Mouse (Mus musculus) limb, embryonic 10.5 days (tissue): ENCODE data around the gene Nemp1. TPM values are rescaled to one million over a fixed set of nuclear protein-coding genes. Genes with fewer than 3 reads are reported as not detected.

ENCODE experiments used
- DNase-seq: peaks from one replicate; pipeline ENCODE4 v3.0.0-alpha.2; 2017; ENCODE audit warnings: low spot score
- H3K27ac ChIP-seq: fragments of 300-500 bp; sonication (generic); 2 replicates; pipeline ENCODE4 v1.5.1; 2016; ENCODE audit warnings: mild to moderate bottlenecking
- H3K27me3 ChIP-seq: fragments of 300-500 bp; sonication (generic); 2 replicates; pipeline ENCODE4 v1.6.1; 2016; ENCODE audit warnings: low read depth, mild to moderate bottlenecking; ENCODE audit not compliant: poor library complexity, severe bottlenecking
- H3K36me3 ChIP-seq: fragments of 300-500 bp; sonication (generic); 2 replicates; pipeline ENCODE4 v1.6.1; 2016; ENCODE audit warnings: mild to moderate bottlenecking, moderate library complexity
- H3K4me1 ChIP-seq: fragments of 300-500 bp; sonication (generic); 2 replicates; pipeline ENCODE4 v1.6.1; 2016
- H3K4me3 ChIP-seq: fragments of 300-500 bp; sonication (generic); 2 replicates; pipeline ENCODE4 v1.5.1; 2016; ENCODE audit warnings: mild to moderate bottlenecking, moderate library complexity
- H3K9me3 ChIP-seq: fragments of 300-500 bp; sonication (generic); replicated peaks from 2 replicates; pipeline ENCODE4 v1.6.1; 2016; ENCODE audit warnings: mild to moderate bottlenecking
- WGBS: fragments of 180-500 bp; shearing (Covaris S2); methylation state at CpG from one replicate; pipeline ENCODE4 v1.1.7; 2016; 5-methylcytosine and 5-hydroxymethylcytosine counted together
- polyA plus RNA-seq: library from polyadenylated mRNA; unstranded; fragments of >200 nt; fragmentation: Nextera tagmentation; extraction: Ambion mirVana; gene quantifications from 2 replicates; pipeline ENCODE4 v1.2.1, GENCODE M21; 2016

Gene Nemp1
- polyA plus RNA-seq, 1 experiment from 2014 or later = 12.3 TPM

DNA sequence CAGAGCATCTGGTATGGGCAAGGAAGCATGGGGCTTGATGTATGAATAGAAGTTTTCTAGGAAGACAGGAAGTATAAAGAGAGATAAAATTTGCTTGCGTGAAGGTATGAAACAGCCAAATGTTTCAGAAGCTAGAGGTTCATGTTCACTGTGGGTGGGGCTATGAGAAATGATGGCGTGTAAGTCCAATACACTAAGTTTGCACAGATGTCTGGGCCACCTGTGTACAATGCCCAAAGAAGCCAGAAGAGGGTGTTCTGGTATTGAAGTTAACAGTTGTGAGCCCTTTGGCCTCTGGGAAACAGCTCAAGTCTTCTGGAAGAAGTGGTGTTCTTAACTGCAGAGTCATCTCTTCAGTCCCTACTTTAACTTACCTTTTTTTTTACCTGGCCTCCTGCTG is 3.5 kb downstream of the Nemp1 start:
- peaks cover 6% of the 10 kb centered on the region; the same call in 1 of the 2 replicates for H3K27me3 ChIP-seq
- WGBS = 91% methylated on average over 2 of the region's 2 CpGs
- no peaks in the 10 kb centered on the region for H3K36me3 ChIP-seq
- H3K27ac ChIP-seq = no peak overlapping the region
- no peak overlapping the region for H3K4me3 ChIP-seq
- H3K4me1 ChIP-seq = peaks cover 50% of the 10 kb centered on the region
- no peak for DNase-seq
- H3K9me3 ChIP-seq = no peaks in the 10 kb centered on the region

DNA sequence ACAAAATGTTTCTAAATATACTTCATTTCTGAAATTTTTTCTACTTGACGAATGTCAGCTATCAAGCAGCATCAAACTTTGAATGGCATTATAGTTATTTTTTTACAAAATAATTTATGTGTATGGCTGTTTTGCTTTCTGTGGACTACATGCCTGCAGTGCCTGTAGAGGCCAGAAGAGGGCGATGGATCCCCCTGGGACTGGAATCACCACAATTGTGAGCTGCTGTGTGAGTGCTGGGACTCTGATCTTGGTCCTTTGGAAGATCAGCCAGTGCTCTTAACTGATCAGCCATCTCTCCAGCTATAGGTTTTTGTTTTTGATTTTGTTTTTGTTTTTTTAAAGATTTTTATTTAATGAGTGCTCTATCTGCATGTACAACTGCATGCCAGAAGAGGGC is 4.6 kb downstream of the Nemp1 start:
- H3K9me3 ChIP-seq = no peaks in the 10 kb centered on the region
- no peak overlapping the region for H3K4me3 ChIP-seq
- WGBS = 38% methylated on average over 2 of the region's 2 CpGs
- H3K27ac ChIP-seq = no peak overlapping the region
- H3K4me1 ChIP-seq = peaks cover 40% of the 10 kb centered on the region
- no peaks in the 10 kb centered on the region for H3K27me3 ChIP-seq
- peak; percentile 36 for DNase-seq
- H3K36me3 ChIP-seq = no peaks in the 10 kb centered on the region

DNA sequence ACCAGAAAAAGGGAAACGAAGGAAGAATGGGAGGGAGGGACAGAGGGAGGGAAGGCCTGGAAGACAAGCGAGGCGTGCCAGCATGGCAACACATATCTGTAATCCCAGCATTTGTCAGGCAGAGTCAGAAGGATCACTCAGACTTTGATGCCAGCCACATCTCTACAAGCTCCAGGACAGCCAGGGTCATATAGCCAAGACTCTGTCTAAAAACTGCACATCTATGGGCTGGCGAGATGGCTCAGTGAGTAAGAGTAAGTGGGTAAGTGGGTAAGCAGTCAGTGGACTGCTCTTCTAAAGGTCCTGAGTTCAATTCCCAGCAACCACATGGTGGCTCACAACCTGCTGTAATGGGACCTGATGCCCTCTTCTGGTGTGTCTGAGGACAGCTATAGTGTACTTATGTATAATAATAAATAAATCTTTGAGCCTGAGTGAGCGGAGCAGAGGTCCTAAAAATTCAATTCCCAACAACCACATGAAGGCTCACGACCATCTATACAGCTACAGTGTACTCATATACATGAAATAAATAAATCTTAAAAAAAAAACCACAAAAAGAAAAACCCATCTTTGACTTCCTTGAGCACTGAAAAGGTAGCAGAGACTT is 7.5 kb downstream of the Nemp1 start:
- DNase-seq = no peak
- Histone ChIP-seq H3K27ac (no peak overlapping the region), H3K9me3 (no peaks in the 10 kb centered on the region), H3K36me3 (no peaks in the 10 kb centered on the region), H3K4me1 (peaks cover 21% of the 10 kb centered on the region), H3K27me3 (no peaks in the 10 kb centered on the region), H3K4me3 (no peak overlapping the region)
- 90% methylated on average over 6 of the region's 6 CpGs for WGBS

GRCm38 (mm10) chr10:127674794-127675522 is 8.3 kb downstream of the Nemp1 start:
- peak; percentile 57 for DNase-seq
- no peaks in the 10 kb centered on the region for H3K9me3 ChIP-seq
- 88% methylated on average over 8 of the region's 8 CpGs for WGBS
- no peak overlapping the region for H3K27ac ChIP-seq
- H3K36me3 ChIP-seq = no peaks in the 10 kb centered on the region
- H3K4me1 ChIP-seq = peaks cover 13% of the 10 kb centered on the region; the same call in 1 of the 2 replicates
- H3K27me3 ChIP-seq = no peaks in the 10 kb centered on the region
- H3K4me3 ChIP-seq = no peak overlapping the region

DNA sequence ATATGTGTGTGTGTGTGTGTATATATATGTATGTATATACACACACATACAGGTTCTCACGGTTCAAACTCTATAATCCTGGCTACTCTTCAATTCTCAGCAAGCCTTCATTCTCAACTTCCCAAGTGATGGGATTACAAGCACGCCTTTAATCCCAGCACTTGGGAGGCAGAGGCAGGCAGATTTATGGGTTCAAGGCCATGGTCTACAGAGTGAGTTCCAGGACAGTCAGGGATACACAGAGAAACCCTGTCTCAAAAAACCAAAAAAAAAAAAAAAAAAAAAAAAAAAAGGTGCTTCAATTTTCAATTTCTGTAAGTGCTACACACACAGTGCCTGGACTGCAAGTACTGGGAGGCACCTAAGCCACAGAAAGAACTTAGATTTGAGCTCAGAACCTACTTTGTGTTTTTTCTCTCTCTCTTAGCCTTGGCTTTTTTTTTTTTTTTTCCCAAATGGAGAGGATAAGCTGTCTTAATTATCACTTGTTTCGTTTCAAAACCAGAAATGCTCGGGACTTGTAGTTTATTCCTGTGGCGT is 9.2 kb downstream of the Nemp1 start:
- Histone ChIP-seq H3K9me3 (no peaks in the 10 kb centered on the region), H3K27me3 (no peaks in the 10 kb centered on the region), H3K4me1 (peaks cover 10% of the 10 kb centered on the region; the same call in 1 of the 2 replicates), H3K4me3 (peak overlapping the region; percentile 75), H3K27ac (peak overlapping the region; percentile 84), H3K36me3 (peaks cover 1% of the 10 kb centered on the region; the same call in 1 of the 2 replicates)
- DNase-seq = no peak
- WGBS = 50% methylated on average over 5 of the region's 5 CpGs

DNA sequence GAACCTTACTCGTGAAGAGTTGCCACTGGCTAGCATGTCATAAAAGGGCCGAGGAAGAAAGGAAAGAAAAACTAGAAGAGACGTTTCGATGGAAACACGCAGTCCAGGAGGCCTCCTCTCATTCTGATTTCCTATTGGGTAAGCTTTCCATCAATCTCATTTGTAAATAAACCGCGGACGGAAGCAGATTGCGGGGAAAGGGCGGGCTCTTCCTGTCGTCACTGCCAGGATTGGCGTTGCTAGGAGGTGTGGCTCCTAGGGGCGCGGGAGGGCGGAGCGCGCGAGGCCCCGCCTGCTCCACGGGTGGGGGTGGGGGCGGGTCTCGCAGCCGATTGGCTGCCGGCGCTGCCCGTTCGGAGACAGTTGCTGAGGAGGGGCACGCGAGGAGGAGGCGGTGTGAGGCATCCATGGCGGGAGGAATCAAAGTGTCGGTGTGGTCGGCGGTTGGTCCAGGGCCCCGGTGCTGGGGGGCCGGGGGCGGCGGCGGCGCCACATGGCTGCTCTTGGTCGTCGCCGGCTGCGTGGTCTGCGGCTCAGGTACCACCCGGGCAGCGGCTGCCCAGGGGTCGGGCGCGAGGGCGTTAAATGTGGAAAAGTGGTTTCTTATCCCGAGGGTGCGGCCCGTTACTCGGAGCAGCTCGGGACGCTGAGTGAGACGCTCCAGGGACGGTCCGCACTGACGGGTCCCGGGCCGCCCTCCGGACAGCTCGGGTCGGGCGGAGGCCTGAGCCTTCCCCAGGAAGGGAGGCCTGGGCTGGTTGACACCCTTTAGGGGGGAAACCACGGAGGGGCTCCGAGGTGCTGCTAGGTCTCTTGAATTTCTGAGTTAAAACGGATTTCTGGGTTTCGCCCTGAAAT is 10.2 kb downstream of the Nemp1 start:
- Histone ChIP-seq H3K4me3 (peak overlapping the region; percentile 75), H3K27ac (peak overlapping the region; percentile 84), H3K36me3 (peaks cover 5% of the 10 kb centered on the region), H3K4me1 (peaks cover 10% of the 10 kb centered on the region; the same call in 1 of the 2 replicates), H3K27me3 (no peaks in the 10 kb centered on the region), H3K9me3 (no peaks in the 10 kb centered on the region)
- DNase-seq = peak; percentile 95
- WGBS = under 1% methylated on average over 70 of the region's 71 CpGs

DNA sequence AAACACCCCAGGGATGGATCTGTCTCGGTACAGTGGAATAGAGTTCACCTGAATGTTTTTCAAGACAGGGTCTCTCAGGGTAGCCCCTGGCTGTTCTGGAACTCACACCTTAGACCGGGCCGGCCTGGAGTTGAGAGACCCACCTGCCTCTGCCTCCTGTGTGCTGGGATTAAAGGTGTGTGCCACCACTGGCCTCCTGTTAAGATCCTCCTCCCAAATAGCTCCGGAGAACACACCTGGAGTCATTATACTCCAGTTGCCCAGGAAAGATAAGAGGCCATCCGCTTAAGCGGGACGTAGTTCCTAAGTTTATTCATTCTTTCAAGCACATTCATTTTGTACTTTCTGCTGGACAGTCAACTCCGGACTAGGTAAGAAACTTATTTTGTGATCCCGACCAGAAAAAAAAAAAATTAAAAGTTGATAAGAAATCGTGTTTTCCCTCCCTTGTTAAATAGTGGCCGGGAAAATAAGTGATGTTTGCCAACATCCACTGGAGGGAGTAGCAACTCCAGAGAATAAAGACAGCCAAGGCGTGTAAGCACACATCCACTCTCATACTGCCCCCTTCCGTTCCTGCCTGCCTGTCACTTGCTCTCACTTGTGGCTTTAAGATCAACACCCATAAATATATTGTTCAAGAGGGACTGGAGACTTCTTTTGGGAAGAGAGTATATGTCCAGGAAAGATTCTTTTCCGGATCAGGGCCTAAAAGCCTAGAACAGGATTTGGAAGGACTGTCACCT is 11.1 kb downstream of the Nemp1 start:
- peak; percentile 54 for DNase-seq
- 18% methylated on average over 14 of the region's 14 CpGs for WGBS
- no peaks in the 10 kb centered on the region for H3K27me3 ChIP-seq
- peak overlapping the region; percentile 84 for H3K27ac ChIP-seq
- peak overlapping the region; percentile 75 for H3K4me3 ChIP-seq
- H3K9me3 ChIP-seq = no peaks in the 10 kb centered on the region
- H3K36me3 ChIP-seq = peaks cover 6% of the 10 kb centered on the region
- peaks cover 10% of the 10 kb centered on the region; the same call in 1 of the 2 replicates for H3K4me1 ChIP-seq

DNA sequence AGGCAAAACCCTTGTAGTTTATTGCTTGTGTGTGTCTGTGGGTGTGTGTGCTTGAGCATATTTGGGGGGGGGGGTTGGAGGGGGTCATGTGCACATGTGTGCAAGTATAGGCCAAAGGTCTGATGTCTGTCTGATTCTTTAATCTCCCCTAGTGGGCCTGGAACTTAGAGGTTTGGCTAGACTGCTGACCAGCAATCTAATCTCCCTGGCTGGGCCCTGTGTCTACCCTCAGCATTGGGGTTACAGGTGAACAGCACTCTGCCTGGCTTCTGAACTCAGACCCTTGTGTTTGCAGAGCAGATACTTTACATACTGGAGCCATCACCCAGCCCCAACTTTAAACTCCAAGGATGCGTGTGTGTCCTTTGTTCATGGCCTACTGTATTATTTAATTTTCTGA is 12.5 kb downstream of the Nemp1 start:
- peaks cover 10% of the 10 kb centered on the region; the same call in 1 of the 2 replicates for H3K4me1 ChIP-seq
- H3K9me3 ChIP-seq = no peaks in the 10 kb centered on the region
- H3K4me3 ChIP-seq = no peak overlapping the region
- WGBS = 95% methylated on average over 1 of the region's 1 CpGs
- no peak for DNase-seq
- H3K27ac ChIP-seq = no peak overlapping the region
- H3K36me3 ChIP-seq = peaks cover 8% of the 10 kb centered on the region
- H3K27me3 ChIP-seq = no peaks in the 10 kb centered on the region

- WGBS = 95% methylated on average over 3 of the region's 3 CpGs
- Histone ChIP-seq H3K27me3 (no peaks in the 10 kb centered on the region), H3K4me3 (no peak overlapping the region), H3K36me3 (peaks cover 8% of the 10 kb centered on the region), H3K4me1 (peaks cover 10% of the 10 kb centered on the region; the same call in 1 of the 2 replicates), H3K9me3 (no peaks in the 10 kb centered on the region), H3K27ac (no peak overlapping the region)
- no peak for DNase-seq
Measured at GRCm38 (mm10) chr10:127679881-127680280, 13.2 kb downstream of the Nemp1 start.

- no peak overlapping the region for H3K27ac ChIP-seq
Measured at GRCm38 (mm10) chr10:127682886-127683285, 16.2 kb downstream of the Nemp1 start.

GRCm38 (mm10) chr10:127691053-127691452 is 24.4 kb downstream of the Nemp1 start:
- Histone ChIP-seq H3K9me3 (no peaks in the 10 kb centered on the region), H3K27ac (no peak overlapping the region), H3K4me3 (no peak overlapping the region), H3K4me1 (no peaks in the 10 kb centered on the region), H3K36me3 (peaks cover 69% of the 10 kb centered on the region), H3K27me3 (no peaks in the 10 kb centered on the region)
- DNase-seq = no peak
- WGBS = 38% methylated on average over 1 of the region's 1 CpGs

More at GRCm38 (mm10) chr10:127682886-127683285, 16.2 kb downstream of the Nemp1 start:
- Histone ChIP-seq H3K4me1 (peaks cover 4% of the 10 kb centered on the region; the same call in 1 of the 2 replicates), H3K36me3 (peaks cover 12% of the 10 kb centered on the region), H3K27me3 (no peaks in the 10 kb centered on the region), H3K4me3 (no peak overlapping the region), H3K9me3 (no peaks in the 10 kb centered on the region)
- 89% methylated on average over 6 of the region's 6 CpGs for WGBS
- no peak for DNase-seq

- no peaks in the 10 kb centered on the region for H3K9me3 ChIP-seq
- no peaks in the 10 kb centered on the region for H3K4me1 ChIP-seq
- no peaks in the 10 kb centered on the region for H3K27me3 ChIP-seq
- H3K36me3 ChIP-seq = peaks cover 90% of the 10 kb centered on the region
- no peak overlapping the region for H3K27ac ChIP-seq
- H3K4me3 ChIP-seq = no peak overlapping the region
- DNase-seq = no peak
- 59% methylated on average over 2 of the region's 2 CpGs for WGBS
Measured at GRCm38 (mm10) chr10:127694636-127695035, 27.9 kb downstream of the Nemp1 start.
